Comparison of ENCODE assay signal across 1 mouse cellular context in the genomic region with DNA sequence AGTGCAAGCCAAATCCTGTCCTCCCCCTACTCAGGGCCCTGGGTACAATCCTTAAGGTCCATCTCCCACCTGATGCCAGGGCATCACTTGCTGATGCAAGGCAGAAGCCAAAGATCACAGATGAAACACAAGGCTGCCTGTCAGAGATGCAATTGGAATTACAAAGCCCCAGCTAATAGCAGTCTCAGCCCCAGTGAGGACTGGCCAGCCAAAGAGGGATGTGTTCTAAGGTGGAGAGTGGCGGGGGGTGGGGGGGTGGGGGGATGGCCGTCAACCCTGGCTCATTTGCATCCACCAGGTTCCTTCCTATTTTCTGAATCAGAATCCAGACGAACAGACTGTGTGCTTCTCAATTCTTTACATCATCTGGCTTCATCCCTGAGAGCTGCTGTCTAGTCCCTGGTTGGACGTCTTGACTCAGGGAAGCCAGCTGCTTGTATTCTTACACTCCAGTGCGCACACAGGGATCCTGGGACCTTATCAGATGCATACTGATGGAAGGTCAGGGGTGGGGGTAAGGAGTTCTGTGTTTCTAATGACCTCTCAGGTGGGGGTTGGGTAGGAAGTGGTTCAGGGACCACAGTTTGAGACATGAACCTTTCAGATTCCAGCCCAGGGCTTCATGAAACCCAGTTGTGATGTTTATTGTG.
TF ChIP-seq lines count a peak whose summit lies in the region.

No protein-coding gene starts in this region.

TF ChIP-seq in ES-E14, 5 proteins besides CTCF, POLR2A, EP300 and RAD21 (continued from another document):
- no peak for TF ChIP-seq ZC3H11A (IDR thresholded peaks at IDR 0.05; ENCODE audit: borderline replicate concordance, low read depth, low read length)
TF ChIP-seq in ES-E14: peak in this region for 0.
